Mouse (Mus musculus) limb, embryonic 12.5 days (tissue): ENCODE data around the gene Gm20894. TPM values are rescaled to one million over a fixed set of nuclear protein-coding genes. Genes with fewer than 3 reads are reported as not detected.
"Not testable (repeated sequence)": the region's sequence is repeated elsewhere in the genome, so short reads cannot be mapped to it uniquely, and the experiment has no call there.

Experiments
- ATAC-seq: fragments of 200-750 bp; cut with Nextera tagmentation; 2 replicates; pipeline ENCODE4 v1.8.0; 2017; ENCODE audit warnings: low read depth, moderate TSS enrichment; ENCODE audit not compliant: insufficient number of reproducible peaks, insufficient read depth, low FRiP score, low TSS enrichment
- H3K27ac ChIP-seq: fragments of 300-500 bp; sonication (generic); 2 replicates; pipeline ENCODE4 v1.5.1; 2016; ENCODE audit warnings: mild to moderate bottlenecking, moderate library complexity
- H3K27me3 ChIP-seq: fragments of 300-500 bp; sonication (generic); 2 replicates; pipeline ENCODE4 v1.6.1; 2016; ENCODE audit warnings: mild to moderate bottlenecking, moderate library complexity
- H3K36me3 ChIP-seq: fragments of 300-500 bp; sonication (generic); 2 replicates; pipeline ENCODE4 v1.6.1; 2016; ENCODE audit warnings: mild to moderate bottlenecking, moderate library complexity
- H3K4me1 ChIP-seq: fragments of 300-500 bp; sonication (generic); replicated peaks from 2 replicates; pipeline ENCODE4 v1.6.1; 2016
- H3K4me2 ChIP-seq: fragments of 300-500 bp; sonication (generic); 2 replicates; pipeline ENCODE4 v1.6.1; 2016; ENCODE audit warnings: mild to moderate bottlenecking, moderate library complexity
- H3K4me3 ChIP-seq: fragments of 300-500 bp; sonication (generic); replicated peaks from 2 replicates; pipeline ENCODE4 v1.5.1; 2016; ENCODE audit warnings: mild to moderate bottlenecking
- H3K9ac ChIP-seq: fragments of 300-500 bp; sonication (generic); replicated peaks from 2 replicates; pipeline ENCODE4 v1.6.1; 2016; ENCODE audit warnings: mild to moderate bottlenecking, moderate library complexity
- H3K9me3 ChIP-seq: fragments of 300-500 bp; sonication (generic); 2 replicates; pipeline ENCODE4 v1.6.1; 2016; ENCODE audit warnings: mild to moderate bottlenecking, moderate library complexity
- WGBS: fragments of 180-500 bp; shearing (Covaris S2); methylation state at CpG from one replicate; pipeline ENCODE4 v1.1.7; 2016; 5-methylcytosine and 5-hydroxymethylcytosine counted together
- polyA plus RNA-seq: library from polyadenylated mRNA; unstranded; fragments of >200 nt; fragmentation: Nextera tagmentation; extraction: Ambion mirVana; gene quantifications from 2 replicates; pipeline ENCODE4 v1.2.1, GENCODE M21; 2016

Gm20894 gene
- polyA plus RNA-seq = not detected in 2 replicates

GRCm38 (mm10) chrY:28271412-28271811 is at the start of gene Gm20894:
Gm20894 (minus strand) TSS chrY:28271512.
- H3K27me3 ChIP-seq, H3K4me3 ChIP-seq, H3K36me3 ChIP-seq, H3K9ac ChIP-seq, H3K4me2 ChIP-seq, H3K27ac ChIP-seq, H3K4me1 ChIP-seq, H3K9me3 ChIP-seq, ATAC-seq: not testable (repeated sequence)
- WGBS = no CpG with 5 or more reads among the region's 5 CpGs
